10 mouse cellular contexts compared by ENCODE assay signal in the genomic region with DNA sequence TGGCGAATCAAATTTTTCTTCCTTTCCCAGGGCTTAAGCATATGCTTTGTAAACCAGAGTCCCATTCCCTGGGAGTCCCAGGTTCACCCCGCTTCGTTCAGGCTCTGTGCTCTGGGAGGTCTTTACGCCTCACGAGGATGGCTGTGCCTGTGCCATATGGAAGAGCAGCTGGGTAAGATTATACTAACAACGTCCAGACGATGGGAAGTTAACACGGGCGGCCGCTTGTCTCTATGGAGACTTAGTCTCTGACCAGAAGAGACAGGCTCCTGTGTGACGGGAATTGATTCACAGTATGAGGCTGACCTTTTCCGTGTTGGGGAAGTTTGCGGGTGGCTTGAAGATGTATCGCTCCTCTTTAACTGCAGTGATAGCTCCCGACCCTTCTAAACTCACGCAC.
DNase-seq lines count a peak whose midpoint lies in the region; ATAC-seq and TF ChIP-seq lines count a peak whose summit lies in the region.
"Had no signal": no experiment of that assay in that cellular context is flagged by ENCODE, and none has a peak within 500 bp of the region (broad histone marks: within the 10 kb centered on the region; RNA-seq: fewer than 3 reads in every experiment).

No protein-coding gene starts in this region.

- intact Hi-C loops in gastrocnemius, postnatal 36 days (cut with DNase I): no loop called here

- no peak for TF ChIP-seq CTCF in heart, postnatal 0 days (IDR thresholded peaks at IDR 0.05; ENCODE audit: low read depth)
- TF ChIP-seq CTCF in cerebellum, adult 2 months (IDR thresholded peaks at IDR 0.05; ENCODE audit: borderline replicate concordance, insufficient read depth, low read depth, low read length): no peak
- TF ChIP-seq CTCF in forebrain, postnatal 0 days (IDR thresholded peaks at IDR 0.05; ENCODE audit: low read depth): no peak

- DNase-seq in heart, postnatal 0 days (ENCODE audit: low spot score): no peak
- no peak for DNase-seq in heart, adult 9 months (ENCODE audit: low spot score in 2 of 2)
- peak; percentile 15 to 23 for DNase-seq in cerebellum, adult 2 months
- peak; percentile 38 for DNase-seq in forebrain, postnatal 0 days
- DNase-seq in urinary bladder, adult 18-20 months (ENCODE audit: low spot score in 2 of 2): no peak
- DNase-seq in gastrocnemius, postnatal 36 days: no peak

- no peaks in the 10 kb centered on the region for H3K27me3 ChIP-seq in heart, postnatal 0 days (ENCODE audit: control insufficient read depth, insufficient read depth, low read length)
- no peaks in the 10 kb centered on the region; the same call in 1 of the 2 replicates for H3K27me3 ChIP-seq in cerebellum, adult 2 months (ENCODE audit: control insufficient read depth, insufficient read depth, low read length)
- H3K27me3 ChIP-seq in forebrain, postnatal 0 days (ENCODE audit: insufficient read depth, low read length): no peaks in the 10 kb centered on the region
- H3K27me3 ChIP-seq in midbrain, embryonic 13.5 days: no peaks in the 10 kb centered on the region

- no peak for ATAC-seq in heart, postnatal 0 days (ENCODE audit: insufficient read depth, low read depth)
- peak; percentile 65 for ATAC-seq in forebrain, postnatal 0 days
- peak; percentile 80 for ATAC-seq in midbrain, embryonic 13.5 days
- ATAC-seq in erythroblast, adult 5-6 weeks (replicated peaks; ENCODE audit: low FRiP score, poor library complexity, severe bottlenecking): no peak

- H3K9me3 ChIP-seq in heart, postnatal 0 days (replicated peaks; ENCODE audit: control insufficient read depth, low read length): no peaks in the 10 kb centered on the region
- no peaks in the 10 kb centered on the region for H3K9me3 ChIP-seq in forebrain, postnatal 0 days (ENCODE audit: low read length)
- H3K9me3 ChIP-seq in midbrain, embryonic 13.5 days: no peaks in the 10 kb centered on the region

- no peak overlapping the region for H3K4me3 ChIP-seq in heart, postnatal 0 days (ENCODE audit: low read depth, low read length)
- peak overlapping the region; percentile 33 for H3K4me3 ChIP-seq in cerebellum, adult 2 months (replicated peaks; ENCODE audit: insufficient read depth, low read depth, low read length)
- no peak overlapping the region for H3K4me3 ChIP-seq in forebrain, postnatal 0 days (ENCODE audit: low read depth, low read length)
- no peak overlapping the region for H3K4me3 ChIP-seq in midbrain, embryonic 13.5 days (replicated peaks)
- H3K4me3 ChIP-seq: erythroblast, embryonic 14.5 days; myocyte had no signal

- H3K9ac ChIP-seq in heart, postnatal 0 days (replicated peaks; ENCODE audit: low read depth, low read length): no peak overlapping the region
- H3K9ac ChIP-seq in forebrain, postnatal 0 days: no peak overlapping the region
- H3K9ac ChIP-seq in midbrain, embryonic 13.5 days (replicated peaks): no peak overlapping the region

- H3K4me2 ChIP-seq in heart, postnatal 0 days (ENCODE audit: low read depth, low read length): peak overlapping the region; percentile 28; the same call in 1 of the 2 replicates
- H3K4me2 ChIP-seq in forebrain, postnatal 0 days (ENCODE audit: low read depth): no peak overlapping the region
- peak overlapping the region; percentile 33 for H3K4me2 ChIP-seq in midbrain, embryonic 13.5 days (replicated peaks)

- no peak overlapping the region for H3K27ac ChIP-seq in heart, postnatal 0 days (ENCODE audit: low read depth)
- no peak overlapping the region for H3K27ac ChIP-seq in cerebellum, adult 2 months (ENCODE audit: insufficient read depth, low read length)
- H3K27ac ChIP-seq in forebrain, postnatal 0 days (ENCODE audit: low read depth, low read length): no peak overlapping the region
- no peak overlapping the region for H3K27ac ChIP-seq in midbrain, embryonic 13.5 days

- no peak for TF ChIP-seq EP300 in heart, postnatal 0 days (IDR thresholded peaks at IDR 0.05; ENCODE audit: low read depth)

- TF ChIP-seq POLR2A in cerebellum, adult 2 months (IDR thresholded peaks at IDR 0.05; ENCODE audit: borderline replicate concordance, insufficient read depth, low read length): no peak

- H3K4me1 ChIP-seq in heart, postnatal 0 days (ENCODE audit: control insufficient read depth, insufficient read depth): peaks cover 8% of the 10 kb centered on the region; the same call in 1 of the 2 replicates
- H3K4me1 ChIP-seq in cerebellum, adult 2 months (ENCODE audit: control insufficient read depth, insufficient read depth, low read length): no peaks in the 10 kb centered on the region
- H3K4me1 ChIP-seq in forebrain, postnatal 0 days (ENCODE audit: insufficient read depth): no peaks in the 10 kb centered on the region
- peaks cover 8% of the 10 kb centered on the region for H3K4me1 ChIP-seq in midbrain, embryonic 13.5 days (replicated peaks)

- 43% methylated on average over 16 of the region's 16 CpGs for WGBS in heart, postnatal 0 days
- WGBS in cerebellum, adult 2 months: 9% methylated on average over 16 of the region's 16 CpGs
- WGBS in forebrain, postnatal 0 days: 52% methylated on average over 16 of the region's 16 CpGs
- WGBS in midbrain, embryonic 13.5 days: 36% methylated on average over 16 of the region's 16 CpGs

- no peaks in the 10 kb centered on the region for H3K36me3 ChIP-seq in heart, postnatal 0 days (replicated peaks; ENCODE audit: control insufficient read depth, insufficient read depth, low read length)
- H3K36me3 ChIP-seq in forebrain, postnatal 0 days (ENCODE audit: insufficient read depth): no peaks in the 10 kb centered on the region
- no peaks in the 10 kb centered on the region for H3K36me3 ChIP-seq in midbrain, embryonic 13.5 days

Comparison
In these comparisons a context has a peak if more than half of its experiments do, and no peak if none do; other contexts are left out.
1. ATAC-seq: peak in forebrain, postnatal 0 days (single experiment) and midbrain, embryonic 13.5 days (single experiment); none in heart, postnatal 0 days (single experiment) and erythroblast, adult 5-6 weeks (single experiment).
2. DNase-seq: peak in cerebellum, adult 2 months (2 of 2) and forebrain, postnatal 0 days (single experiment); none in heart, postnatal 0 days (single experiment), heart, adult 9 months (0 of 2), urinary bladder, adult 18-20 months (0 of 2) and gastrocnemius, postnatal 36 days (0 of 2).